Mouse (Mus musculus) kidney, postnatal 14 days (tissue): ENCODE measurements around the gene C1rl.
"Not testable (repeated sequence)": the region's sequence is repeated elsewhere in the genome, so short reads cannot be mapped to it uniquely, and the experiment has no call there.

Experiments used
- DNase-seq: peaks from one replicate; pipeline ENCODE4 v3.0.0; 2022; ENCODE audit warnings: mixed read lengths

C1rl gene

DNA sequence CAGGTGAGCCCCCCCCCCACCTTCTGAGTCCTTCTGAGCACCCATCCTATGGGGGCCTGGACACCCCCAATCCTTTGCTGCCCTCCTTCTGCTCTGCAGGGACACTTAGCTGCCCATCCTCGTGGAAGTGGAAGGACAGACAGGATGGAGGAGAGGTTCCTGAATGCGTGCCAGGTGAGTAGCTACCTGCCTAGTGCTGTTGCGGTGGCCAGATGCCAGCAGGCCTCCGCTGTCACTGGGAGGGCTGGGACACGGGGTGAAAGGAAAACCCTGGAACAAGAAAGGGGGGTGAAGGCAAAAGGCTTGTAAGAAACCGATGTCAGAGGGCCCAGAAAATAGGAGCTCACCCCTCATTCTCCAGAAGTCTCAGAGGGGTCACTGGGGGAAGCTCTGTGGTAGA, 14.1 kb downstream of the C1rl start:
- DNase-seq: no peak

- DNase-seq: no peak
Observed at GRCm38 (mm10) chr6:124508292-124508691, 15.4 kb downstream of the C1rl start.

DNA sequence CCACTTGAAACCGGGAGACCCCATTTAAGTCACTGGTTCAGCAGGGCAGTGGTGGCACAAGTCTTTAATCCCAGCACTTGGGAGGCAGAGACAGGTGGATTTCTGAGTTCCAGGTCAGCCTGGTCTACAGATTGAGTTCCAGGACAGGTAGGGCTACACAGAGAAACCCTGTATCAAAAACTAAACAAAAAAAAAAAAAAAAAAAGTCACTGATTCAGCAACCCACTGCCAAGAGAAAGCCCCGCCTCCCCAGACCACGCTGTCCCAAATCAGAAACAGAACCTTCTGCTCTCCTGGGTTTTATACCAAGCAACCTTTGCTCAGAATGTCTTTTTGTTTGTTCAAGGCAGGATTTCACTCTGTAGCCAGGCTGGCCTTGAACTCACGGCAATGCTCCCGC, 16.3 kb downstream of the C1rl start:
- not testable (repeated sequence) for DNase-seq

- no peak for DNase-seq
Observed at GRCm38 (mm10) chr6:124511936-124512335, 19.0 kb downstream of the C1rl start.

DNA sequence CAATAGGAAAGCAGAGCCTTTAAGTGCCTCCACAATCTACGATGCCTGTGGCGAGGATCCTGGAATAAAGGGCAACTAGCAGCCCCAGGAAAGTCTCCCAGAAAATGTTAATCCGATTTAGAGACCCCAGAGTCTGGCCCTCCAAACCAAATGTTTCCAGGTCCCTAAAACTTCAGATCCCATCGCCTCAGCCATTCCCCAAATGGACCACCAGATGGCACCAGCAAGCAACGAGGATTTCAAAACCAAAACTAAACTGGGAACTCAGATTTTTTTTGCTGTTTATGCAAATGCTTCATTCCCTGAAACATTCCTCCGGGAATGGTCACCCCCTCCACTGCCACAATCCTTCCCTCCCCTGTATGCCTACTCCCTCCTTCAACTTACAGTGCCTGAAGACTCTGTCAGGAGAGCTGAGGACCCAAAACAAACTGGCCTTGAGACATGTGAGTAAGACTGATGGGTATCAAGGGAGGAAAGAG, 19.5 kb downstream of the C1rl start, which contains the start of gene C1ra:
Gene C1ra (plus strand): TSS at position 51 of the 482 bp plus-strand sequence.
- peak; percentile 71 for DNase-seq

GRCm38 (mm10) chr6:124517733-124518132, 24.8 kb downstream of the C1rl start:
- not testable (repeated sequence) for DNase-seq

GRCm38 (mm10) chr6:124522082-124522481, 29.2 kb downstream of the C1rl start:
- not testable (repeated sequence) for DNase-seq

- no peak for DNase-seq
Observed at GRCm38 (mm10) chr6:124527881-124528280, 35.0 kb downstream of the C1rl start.

- no peak for DNase-seq
Observed at GRCm38 (mm10) chr6:124531077-124531476, 38.2 kb downstream of the C1rl start.

DNA sequence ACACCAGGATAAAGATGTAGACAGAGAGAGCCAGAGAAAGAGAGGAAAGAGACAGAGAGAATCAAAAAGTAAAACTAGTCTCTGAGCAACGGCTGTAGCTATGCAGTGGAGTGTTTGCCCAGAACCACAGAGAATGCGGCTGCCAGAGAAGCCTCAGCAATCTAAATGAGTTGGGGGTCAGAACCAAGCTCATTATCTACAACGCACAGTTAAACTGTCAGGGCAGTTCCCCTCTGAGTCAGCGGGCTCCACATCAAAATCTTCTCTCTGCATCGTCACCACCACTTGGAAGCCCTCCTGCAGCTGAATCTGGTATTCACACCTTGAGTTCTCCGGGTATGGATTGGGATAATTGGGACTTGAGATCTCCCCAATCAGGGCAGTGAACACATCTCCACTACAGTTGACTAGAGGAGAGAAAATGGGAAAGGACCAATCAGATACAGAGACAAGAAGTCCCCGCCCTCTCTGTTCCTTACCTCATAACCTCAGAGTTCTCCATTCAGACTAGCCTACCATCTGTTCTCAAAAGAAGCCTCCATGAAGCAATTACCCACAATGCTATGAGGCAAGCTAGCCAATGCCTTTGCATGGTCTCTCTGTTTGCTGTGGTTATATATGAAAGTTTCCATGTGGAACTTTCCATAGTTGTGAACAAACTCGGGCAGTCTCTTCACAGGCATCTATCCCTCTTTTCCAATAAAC, 43.4 kb downstream of the C1rl start:
- DNase-seq: not testable (repeated sequence)

GRCm38 (mm10) chr6:124541176-124541575, 48.3 kb downstream of the C1rl start:
- DNase-seq: not testable (repeated sequence)

DNA sequence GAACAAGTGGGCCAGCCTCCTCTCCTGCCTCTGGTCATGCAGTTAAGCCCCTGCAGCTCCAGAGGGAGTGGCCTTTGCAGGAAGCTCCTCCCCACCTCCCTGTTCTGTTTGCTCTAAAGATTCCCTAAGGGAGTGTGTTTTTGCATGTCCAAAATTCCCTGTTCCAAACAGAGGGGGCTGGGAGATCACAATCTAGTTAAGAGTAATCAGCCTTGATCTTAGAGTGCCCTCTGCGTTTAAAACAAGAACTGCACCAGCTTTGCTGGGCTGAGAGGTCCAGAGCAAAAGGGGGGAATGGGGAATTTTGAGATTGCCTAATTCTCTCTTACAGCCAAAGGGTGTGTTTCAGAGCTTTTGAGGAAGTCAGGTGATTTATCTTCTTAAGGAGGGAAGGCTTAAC, 49.4 kb downstream of the C1rl start, which contains the start of gene C1s1:
Gene C1s1 (minus strand): TSS at position 76 of the 400 bp plus-strand sequence.
- peak; percentile 72 for DNase-seq

- peak; percentile 15 for DNase-seq
Observed at GRCm38 (mm10) chr6:124544466-124544865, 51.6 kb downstream of the C1rl start.

GRCm38 (mm10) chr6:124545425-124545824, 52.5 kb downstream of the C1rl start:
- no peak for DNase-seq

DNA sequence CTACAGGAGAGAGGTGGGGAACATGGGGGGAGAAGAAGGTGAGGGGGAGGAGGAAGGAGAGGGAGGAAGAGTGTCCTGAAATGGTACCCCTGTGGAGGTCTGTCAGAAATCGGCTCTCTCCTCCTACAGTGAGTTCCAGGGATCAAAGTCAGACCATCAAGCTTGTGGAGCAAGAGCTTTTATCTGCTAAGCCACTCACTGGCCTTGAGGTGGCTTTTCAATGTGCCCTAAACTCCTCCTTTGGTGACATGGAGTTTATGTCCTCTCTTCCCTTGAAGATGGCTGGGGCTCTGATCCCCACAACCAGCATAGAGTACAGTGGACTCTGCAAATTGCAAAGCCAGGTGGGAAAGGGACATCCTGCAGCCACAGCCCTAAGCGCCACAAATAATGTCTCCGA, 55.1 kb downstream of the C1rl start:
- not testable (repeated sequence) for DNase-seq

DNA sequence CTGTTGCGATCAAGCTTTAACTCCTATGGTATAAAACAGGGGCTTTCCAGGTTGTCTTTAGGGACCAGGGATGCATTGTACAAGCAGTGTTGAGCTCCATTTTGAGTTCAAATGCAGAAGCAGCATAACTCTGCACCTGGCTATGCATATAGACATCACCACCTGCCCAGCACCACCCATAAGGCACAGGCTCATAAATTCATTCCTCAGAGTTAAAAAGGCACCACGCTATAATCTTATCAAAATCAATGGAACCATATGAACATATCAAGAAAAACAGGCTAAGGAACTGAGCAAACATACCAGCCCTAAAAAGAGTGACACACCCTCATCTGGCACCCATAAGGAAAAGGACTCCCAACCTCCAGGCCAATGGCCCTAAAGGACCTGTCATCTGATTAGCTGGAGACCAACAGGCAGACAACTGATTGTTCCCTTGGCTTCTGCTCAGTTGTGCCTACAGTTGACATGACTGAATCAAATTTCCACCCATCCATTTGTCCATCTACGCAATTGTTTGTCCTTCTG, 56.2 kb downstream of the C1rl start:
- no peak for DNase-seq

DNA sequence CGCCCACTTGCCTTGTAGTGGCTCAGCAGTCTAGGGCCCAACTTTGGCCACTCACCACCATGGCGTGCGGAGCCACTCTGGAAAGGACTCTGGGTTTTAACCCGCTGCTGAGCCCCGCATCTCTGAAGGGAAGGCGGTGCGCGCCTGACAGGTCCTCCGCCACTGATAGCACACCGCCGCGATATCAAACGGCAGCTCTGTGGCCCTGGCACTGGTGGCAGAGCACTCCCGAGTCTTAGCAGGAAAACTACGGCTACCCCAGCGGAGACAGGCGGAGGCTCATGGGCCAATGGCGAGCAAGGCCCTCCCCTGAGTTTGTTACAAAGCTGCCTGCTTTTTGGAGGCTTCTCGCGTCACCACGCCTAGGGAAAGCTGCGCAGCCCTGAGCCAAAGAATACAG, 59.9 kb downstream of the C1rl start:
- DNase-seq: no peak

GRCm38 (mm10) chr6:124555956-124556355, 63.0 kb downstream of the C1rl start:
- DNase-seq: not testable (repeated sequence)
